Mouse (Mus musculus) regulatory T cell (primary cell): ENCODE measurements around the gene Sspo.
"Not testable (repeated sequence)": the region's sequence is repeated elsewhere in the genome, so short reads cannot be mapped to it uniquely, and the experiment has no call there.

Experiments used
- in situ Hi-C: fragments of 300-600 bp; cut with MboI, MseI; formaldehyde crosslinking; loops from one replicate; pipeline ENCODE4 v1.15.1; 2025; ENCODE audit warnings: high pct_unique_total_duplicates

Sspo gene

GRCm38 (mm10) chr6:48487747-48488725 is 40.0 kb downstream of the Sspo start:
- in situ Hi-C loops = no loop called here

GRCm38 (mm10) chr6:48489741-48490140 is 41.7 kb downstream of the Sspo start:
- in situ Hi-C loops = no loop called here

- in situ Hi-C loops = no loop called here
Observed at GRCm38 (mm10) chr6:48491361-48491760, 43.3 kb downstream of the Sspo start.

GRCm38 (mm10) chr6:48493136-48493730 is 45.2 kb downstream of the Sspo start:
- in situ Hi-C loops = no loop called here

GRCm38 (mm10) chr6:48497521-48497920 is 49.5 kb downstream of the Sspo start:
- in situ Hi-C loops = no loop called here

GRCm38 (mm10) chr6:48503847-48504240 is 55.8 kb downstream of the Sspo start:
- in situ Hi-C loops = no loop called here

- in situ Hi-C loops = no loop called here
Observed at GRCm38 (mm10) chr6:48504241-48504854, 56.3 kb downstream of the Sspo start.

GRCm38 (mm10) chr6:48508087-48508486 is 60.1 kb downstream of the Sspo start:
- in situ Hi-C loops = no loop called here

- in situ Hi-C loops = no loop called here
Observed at GRCm38 (mm10) chr6:48510426-48510825, 62.4 kb downstream of the Sspo start.

- in situ Hi-C loops = no loop called here
Observed at GRCm38 (mm10) chr6:48511861-48512260, 63.8 kb downstream of the Sspo start.

- in situ Hi-C loops = not testable (repeated sequence)
Observed at GRCm38 (mm10) chr6:48524882-48525281, 76.9 kb downstream of the Sspo start.

GRCm38 (mm10) chr6:48527901-48528300 is 79.9 kb downstream of the Sspo start:
- in situ Hi-C loops = no loop called here

- in situ Hi-C loops = no loop called here
Observed at GRCm38 (mm10) chr6:48529261-48529660, 81.2 kb downstream of the Sspo start.

GRCm38 (mm10) chr6:48529871-48530440 is 81.9 kb downstream of the Sspo start:
- in situ Hi-C loops = no loop called here

- in situ Hi-C loops = no loop called here
Observed at GRCm38 (mm10) chr6:48530862-48531261, 82.8 kb downstream of the Sspo start.

GRCm38 (mm10) chr6:48533475-48533874 is 85.4 kb downstream of the Sspo start:
- in situ Hi-C loops = no loop called here

- in situ Hi-C loops = loop anchor here (5.0 kb wide), 1 partner anchor 102 kb away; no protein-coding TSS in a partner anchor
Observed at GRCm38 (mm10) chr6:48534913-48535312, 86.9 kb downstream of the Sspo start.

GRCm38 (mm10) chr6:48536091-48536490 is 88.1 kb downstream of the Sspo start:
- in situ Hi-C loops = loop anchor here (5.0 kb wide), 1 partner anchor 101 kb away; no protein-coding TSS in a partner anchor

- in situ Hi-C loops = loop anchor here (5.0 kb wide), 1 partner anchor 100 kb away; no protein-coding TSS in a partner anchor
Observed at GRCm38 (mm10) chr6:48537105-48537954, 89.3 kb downstream of the Sspo start, which contains the start of gene Atp6v0e2. Gene Atp6v0e2, plus strand, starts transcription at chr6:48537615.

GRCm38 (mm10) chr6:48538841-48539737 is 91.1 kb downstream of the Sspo start:
- in situ Hi-C loops = loop anchor here (5.0 kb wide), 1 partner anchor 98 kb away; no protein-coding TSS in a partner anchor
